Mouse (Mus musculus) skeletal muscle tissue, adult 2 months (tissue): Measurements from ENCODE around the gene Ssbp2.

Source experiments
- DNase-seq: peaks from one replicate; pipeline ENCODE4 v3.0.0-alpha.2; 2012; ENCODE audit warnings: low read depth, low spot score

The Ssbp2 gene

DNA sequence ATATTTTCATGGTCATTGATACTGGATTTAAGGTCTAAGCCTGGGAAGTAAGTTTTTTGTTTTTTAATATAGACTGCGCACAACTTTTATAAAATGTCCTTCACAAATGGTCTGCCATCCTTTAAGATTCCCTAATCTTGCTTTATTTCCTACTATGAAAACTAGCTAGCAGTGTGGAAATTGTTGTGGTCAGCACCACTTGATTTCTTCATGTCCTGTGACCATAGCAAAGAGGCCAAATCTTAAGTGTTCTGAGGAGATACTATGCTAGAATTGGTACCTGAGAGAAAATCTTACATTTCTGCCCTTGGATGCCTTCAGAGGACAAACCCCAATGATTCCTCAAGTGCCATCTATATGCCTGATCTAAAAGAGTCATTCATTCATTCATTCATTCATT, 60.9 kb downstream of the Ssbp2 start:
- no peak for DNase-seq

GRCm38 (mm10) chr13:91526058-91526457, 66.0 kb downstream of the Ssbp2 start:
- no peak for DNase-seq

DNA sequence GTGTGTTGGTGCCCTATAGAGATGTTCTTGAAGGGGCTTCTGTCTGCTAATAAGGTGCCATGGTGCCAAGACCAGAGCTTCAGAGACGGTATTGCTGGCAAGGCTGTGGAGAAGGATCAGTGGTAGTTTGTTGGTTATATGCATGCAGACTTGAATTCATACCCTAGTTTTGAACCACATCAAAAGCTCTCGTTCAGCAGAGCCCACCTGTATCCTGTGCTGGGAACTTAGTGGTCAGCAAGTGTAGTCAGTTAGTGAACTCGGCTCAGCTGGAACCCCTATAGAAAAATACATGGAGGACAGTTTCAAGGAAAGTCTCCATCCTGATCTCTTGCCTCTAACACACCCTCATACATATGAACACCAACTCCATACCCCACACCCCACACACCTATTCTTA, 69.7 kb downstream of the Ssbp2 start:
- DNase-seq = no peak

- DNase-seq = no peak
These were observed 76.6 kb downstream of the Ssbp2 start for GRCm38 (mm10) chr13:91536711-91537110.

DNA sequence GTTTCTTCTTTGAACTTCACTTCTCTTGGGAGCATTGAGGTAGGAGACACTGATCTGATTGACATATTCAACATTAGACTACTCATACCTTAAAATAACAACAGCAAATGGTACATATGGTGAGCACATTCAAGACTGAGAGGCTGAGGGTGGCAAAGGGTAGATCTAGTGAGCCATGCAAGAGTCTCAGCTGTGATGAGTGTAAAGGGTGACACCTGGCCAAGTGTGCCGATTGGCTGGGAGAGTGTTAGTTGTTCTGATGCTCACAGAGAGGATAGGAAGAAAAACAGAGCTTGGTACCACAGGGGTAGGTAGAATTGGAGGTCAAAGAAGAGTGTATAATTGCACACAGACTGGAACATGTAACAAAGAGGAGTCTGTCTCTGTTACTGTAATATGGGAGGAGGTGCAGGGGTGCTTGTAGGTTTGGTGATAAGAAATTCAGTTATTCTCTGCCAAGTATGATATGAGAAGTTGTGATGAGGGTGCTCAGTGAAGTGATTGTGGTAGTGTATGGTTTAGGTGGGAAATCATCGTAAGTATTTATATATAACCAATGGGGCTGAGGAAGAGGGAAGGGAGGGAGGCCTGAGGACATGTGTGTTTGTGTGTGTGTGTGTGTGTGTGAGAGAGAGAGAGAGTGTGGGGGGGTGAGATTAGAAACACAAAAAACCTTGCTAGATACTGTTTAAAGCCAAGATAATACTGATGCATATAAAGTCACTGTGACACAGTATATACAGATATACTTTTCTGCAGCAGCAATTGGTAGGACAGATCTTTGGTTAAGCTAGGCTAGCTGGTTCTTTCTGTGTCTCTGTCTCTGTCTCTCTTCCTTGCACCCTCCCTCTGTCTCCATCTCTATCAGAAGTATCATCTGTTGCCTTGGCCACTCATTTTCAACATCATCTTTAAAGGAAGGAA, 80.3 kb downstream of the Ssbp2 start:
- no peak for DNase-seq

- no peak for DNase-seq
These were observed 81.0 kb downstream of the Ssbp2 start for GRCm38 (mm10) chr13:91541069-91541429.

DNA sequence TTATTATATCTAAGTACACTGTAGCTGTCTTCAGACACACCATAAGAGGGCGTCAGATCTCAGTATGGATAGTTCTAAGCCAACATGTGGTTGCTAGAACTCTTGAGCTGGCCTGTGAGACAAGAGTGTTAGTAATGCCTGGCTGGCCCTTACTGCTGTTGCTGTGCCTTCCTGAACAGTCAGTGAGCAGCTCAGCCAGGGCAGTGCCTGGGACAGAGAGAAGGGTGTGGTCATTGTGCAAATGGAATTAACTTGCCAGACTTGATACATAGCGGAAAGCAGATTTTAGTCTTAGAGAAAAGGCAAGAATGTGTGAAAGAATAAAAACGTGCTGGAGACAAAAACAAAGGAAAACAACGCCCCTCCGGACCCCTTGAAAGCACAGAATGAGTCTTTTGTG, 83.5 kb downstream of the Ssbp2 start:
- DNase-seq = peak; percentile 13

GRCm38 (mm10) chr13:91564047-91564446, 104.0 kb downstream of the Ssbp2 start:
- no peak for DNase-seq

DNA sequence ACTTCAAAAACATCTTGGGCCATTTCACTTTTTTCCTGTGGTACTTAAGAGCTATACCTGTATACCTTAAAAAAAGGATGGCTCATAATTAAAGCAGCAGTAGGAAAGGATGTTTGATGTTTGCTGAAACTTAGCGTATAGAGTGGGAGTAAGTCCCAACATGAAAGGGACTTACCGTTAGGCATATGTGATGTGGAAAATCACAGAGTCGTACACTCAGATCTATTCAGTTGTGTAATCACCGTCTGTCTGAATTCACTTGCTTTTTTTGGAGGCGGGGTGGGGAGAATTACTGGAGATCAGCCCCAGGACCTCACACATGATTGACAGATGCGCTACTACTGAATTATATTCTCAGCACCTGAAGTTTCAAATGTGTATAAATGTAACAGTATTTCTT, 104.7 kb downstream of the Ssbp2 start:
- DNase-seq = no peak

DNA sequence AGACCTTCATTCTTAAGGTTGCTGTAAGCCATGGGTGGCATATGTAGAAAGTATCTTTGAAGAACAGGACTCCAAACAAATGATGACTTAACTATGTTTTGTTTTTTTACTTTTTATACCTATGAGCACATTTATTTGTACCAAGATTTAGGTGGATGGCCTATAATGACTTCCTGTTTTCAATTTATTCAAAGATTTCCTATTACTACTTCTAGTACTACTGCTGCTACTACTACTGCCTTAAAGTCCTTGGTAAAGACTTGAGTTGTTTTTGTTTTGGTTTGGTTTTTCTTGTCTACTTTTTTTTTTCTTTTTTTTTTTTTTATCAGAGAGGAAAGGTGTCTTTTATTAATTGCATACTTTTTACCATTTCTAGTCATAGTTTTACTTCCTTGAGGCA, 121.4 kb downstream of the Ssbp2 start:
- no peak for DNase-seq

GRCm38 (mm10) chr13:91582212-91582611, 122.1 kb downstream of the Ssbp2 start:
- DNase-seq = no peak

GRCm38 (mm10) chr13:91586368-91586767, 126.3 kb downstream of the Ssbp2 start:
- no peak for DNase-seq

GRCm38 (mm10) chr13:91588475-91588874, 128.4 kb downstream of the Ssbp2 start:
- no peak for DNase-seq

- DNase-seq = no peak
These were observed 131.8 kb downstream of the Ssbp2 start for GRCm38 (mm10) chr13:91591863-91592262.

GRCm38 (mm10) chr13:91595284-91595683, 135.2 kb downstream of the Ssbp2 start:
- DNase-seq = no peak

GRCm38 (mm10) chr13:91599594-91599993, 139.5 kb downstream of the Ssbp2 start:
- no peak for DNase-seq

- DNase-seq = no peak
These were observed 145.2 kb downstream of the Ssbp2 start for GRCm38 (mm10) chr13:91605043-91605840.

DNA sequence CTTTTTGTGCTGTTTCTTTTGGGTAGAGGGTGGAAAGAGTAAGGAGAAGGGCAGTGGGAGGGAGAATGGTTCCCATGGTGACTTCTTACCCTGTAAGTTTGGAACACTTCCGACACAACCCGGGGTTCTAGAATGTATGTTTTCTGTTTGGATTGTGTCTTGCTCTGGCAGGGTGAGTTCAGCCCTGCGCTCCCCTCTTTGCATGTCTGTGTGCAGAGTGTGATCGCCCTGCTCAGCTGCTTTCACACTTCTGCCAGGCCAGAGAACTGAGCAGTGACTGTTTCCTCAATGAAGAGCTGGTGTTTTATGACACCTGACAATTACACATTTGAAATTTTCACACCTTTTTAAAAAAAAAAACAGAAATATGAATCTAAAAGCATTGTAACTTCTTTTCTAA, 150.5 kb downstream of the Ssbp2 start:
- no peak for DNase-seq

GRCm38 (mm10) chr13:91611909-91612308, 151.8 kb downstream of the Ssbp2 start:
- no peak for DNase-seq

DNA sequence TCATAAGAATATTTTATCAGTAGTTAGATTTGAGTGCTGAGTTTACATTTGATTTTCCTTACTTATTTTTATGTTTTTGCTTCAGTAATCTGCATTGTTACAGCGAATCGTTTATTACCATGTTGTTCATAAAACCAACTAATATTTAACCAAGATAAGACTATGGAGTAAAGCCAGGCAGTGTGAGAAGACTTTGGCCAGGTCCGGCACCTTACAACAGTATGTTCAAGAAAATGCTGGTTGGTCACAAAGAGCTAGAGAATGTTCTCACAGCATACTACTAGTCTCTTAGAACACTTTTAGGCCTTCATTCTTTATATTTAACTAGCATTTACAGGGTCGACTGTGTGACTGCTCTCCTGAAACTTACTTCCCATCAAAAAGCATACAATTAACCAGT, 152.5 kb downstream of the Ssbp2 start:
- DNase-seq = no peak

DNA sequence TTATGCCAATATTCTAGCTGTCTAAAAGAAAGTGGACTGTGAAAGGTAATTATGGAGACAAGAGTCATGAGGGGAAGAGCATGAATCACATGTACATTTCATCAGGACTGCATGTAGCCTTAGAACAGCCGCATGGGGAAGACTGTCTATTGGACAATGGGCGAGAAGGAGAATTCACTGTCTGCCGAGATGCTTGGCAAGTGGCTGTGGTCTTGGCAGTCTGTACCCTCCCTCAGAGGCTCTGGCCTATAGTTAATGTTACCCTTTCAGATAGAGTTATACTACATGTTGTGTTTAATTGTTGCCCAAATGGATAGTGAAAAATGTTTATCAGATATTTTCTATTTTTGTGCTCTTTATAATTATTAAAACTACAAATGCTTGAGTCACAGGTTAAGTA, 156.0 kb downstream of the Ssbp2 start:
- no peak for DNase-seq

- no peak for DNase-seq
These were observed 156.8 kb downstream of the Ssbp2 start for GRCm38 (mm10) chr13:91616876-91617275.

- DNase-seq = no peak
These were observed 159.3 kb downstream of the Ssbp2 start for GRCm38 (mm10) chr13:91619431-91619830.
